Mouse (Mus musculus) embryonic stem cell, embryonic (primary cell): ENCODE measurements around the gene Fthl17f.
"Not testable (repeated sequence)": the region's sequence is repeated elsewhere in the genome, so short reads cannot be mapped to it uniquely, and the experiment has no call there.

ENCODE experiments used
- CTCF ChIA-PET, 4 experiments: fragments of 300-600 bp in 2 of 4; fragments of 350-600 bp in 2 of 4; sonication (Branson Sonifier 250); formaldehyde crosslinking; loops; one replicate each; lab custom pipeline; 2022; ENCODE audit warnings: inconsistent platforms in 2 of 4; lab: Charles Lee
- POLR2A ChIA-PET, 4 experiments: fragments of 300-600 bp in 2 of 4; fragments of 350-600 bp in 2 of 4; sonication (Branson Sonifier 250); formaldehyde crosslinking; loops; one replicate each; lab custom pipeline; 2022; ENCODE audit warnings: antibody characterized with exemption in 4 of 4, inconsistent platforms in 1 of 4; lab: Charles Lee

The Fthl17f gene

GRCm38 (mm10) chrX:9062715-9063114 is at the start of gene Fthl17f:
Gene Fthl17f, plus strand, starts transcription at chrX:9063015.
- POLR2A ChIA-PET, CTCF ChIA-PET: not testable (repeated sequence)

- ChIA-PET POLR2A (no interaction called here), CTCF (no interaction called here)
Measured at GRCm38 (mm10) chrX:9016079-9016478, 46.7 kb upstream of the Fthl17f start.

- ChIA-PET POLR2A (no interaction called here), CTCF (no interaction called here)
Measured at GRCm38 (mm10) chrX:9019481-9019880, 43.3 kb upstream of the Fthl17f start.

GRCm38 (mm10) chrX:9033193-9033592 is 29.6 kb upstream of the Fthl17f start, which contains the start of gene Fthl17e:
Gene Fthl17e, plus strand, starts transcription at chrX:9033493.
- POLR2A ChIA-PET, CTCF ChIA-PET: not testable (repeated sequence)

- POLR2A ChIA-PET, CTCF ChIA-PET: not testable (repeated sequence)
Measured at GRCm38 (mm10) chrX:9041611-9042010, 21.2 kb upstream of the Fthl17f start.

GRCm38 (mm10) chrX:9060952-9061351 is 1.9 kb upstream of the Fthl17f start:
- CTCF ChIA-PET, POLR2A ChIA-PET: not testable (repeated sequence)

GRCm38 (mm10) chrX:9062101-9062500 is 714 bp upstream of the Fthl17f start:
- POLR2A ChIA-PET, result no interaction called here
- CTCF ChIA-PET, result no interaction called here

GRCm38 (mm10) chrX:9077699-9078098 is 14.9 kb downstream of the Fthl17f start:
- POLR2A ChIA-PET, CTCF ChIA-PET: not testable (repeated sequence)

GRCm38 (mm10) chrX:9095066-9095465 is 32.3 kb downstream of the Fthl17f start:
- CTCF ChIA-PET, result interaction anchor here in 1 of 4 experiments (0.6 kb wide), 1 partner anchor 765 kb away, joined by 3 read pairs; no protein-coding TSS in a partner anchor
- POLR2A ChIA-PET, result not testable (repeated sequence)

- POLR2A ChIA-PET, result no interaction called here
- CTCF ChIA-PET, result no interaction called here
Measured at GRCm38 (mm10) chrX:9104262-9104661, 41.4 kb downstream of the Fthl17f start, which contains the start of gene 4930402K13Rik. Gene 4930402K13Rik, plus strand, starts transcription at chrX:9104562.

GRCm38 (mm10) chrX:9110381-9110780 is 47.6 kb downstream of the Fthl17f start:
- ChIA-PET POLR2A (no interaction called here), CTCF (no interaction called here)
